Mouse (Mus musculus): ENCODE results near the gene Tnfrsf25.
A peak's percentile ranks its signal among the peaks of the same experiment; 100 is the strongest.

Gene Tnfrsf25

DNA sequence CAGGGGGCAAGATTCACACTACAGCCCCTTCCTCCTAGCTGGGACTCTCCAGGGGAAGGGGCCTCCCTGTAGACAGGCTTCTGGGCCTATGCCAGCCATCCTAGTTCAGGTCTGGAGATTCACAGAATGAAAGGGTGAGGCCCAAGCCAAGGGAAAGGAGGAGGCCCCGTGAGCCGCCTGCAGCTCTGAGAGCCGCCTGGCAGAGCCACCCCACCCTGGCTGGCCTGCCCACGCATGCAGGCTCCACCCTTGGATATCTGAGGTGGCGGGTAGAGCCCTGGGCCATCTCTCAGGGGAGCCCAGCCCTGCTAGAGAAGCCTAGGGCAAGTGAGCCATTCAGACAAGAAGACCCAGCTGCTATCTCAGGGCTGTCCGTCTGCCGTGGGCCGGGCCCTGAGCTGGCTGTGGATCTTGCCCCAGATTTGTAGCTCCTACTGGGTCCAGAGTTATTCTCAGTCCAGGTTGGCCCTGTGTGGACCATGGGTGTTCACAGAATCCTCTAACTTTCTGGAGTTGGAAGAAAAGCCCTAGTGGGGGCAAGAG lies 22.9 kb upstream of the Tnfrsf25 start:
- peak; percentile 22 for DNase-seq (ENCODE audit: low read depth, low spot score)

DNA sequence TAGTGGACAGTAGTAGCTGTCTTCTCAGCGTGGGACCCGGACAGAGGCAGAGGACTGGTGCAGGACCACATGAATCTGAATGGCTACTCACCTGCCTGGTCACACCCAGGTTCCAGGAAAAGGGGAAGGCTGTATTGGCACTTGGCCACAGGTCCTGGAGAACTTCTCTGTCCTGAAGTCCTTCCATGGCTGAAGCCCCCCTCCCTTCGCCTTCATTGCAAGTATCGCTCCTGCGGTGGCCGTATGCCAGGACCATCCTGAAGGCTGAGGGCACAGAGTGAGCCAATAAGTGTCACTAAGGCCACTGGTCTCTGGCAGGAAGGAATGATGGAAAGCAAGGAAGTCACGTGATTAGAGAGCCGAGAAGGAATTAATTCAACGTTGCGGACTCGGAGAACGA lies 21.5 kb upstream of the Tnfrsf25 start:
- DNase-seq (ENCODE audit: low read depth, low spot score): no peak

DNA sequence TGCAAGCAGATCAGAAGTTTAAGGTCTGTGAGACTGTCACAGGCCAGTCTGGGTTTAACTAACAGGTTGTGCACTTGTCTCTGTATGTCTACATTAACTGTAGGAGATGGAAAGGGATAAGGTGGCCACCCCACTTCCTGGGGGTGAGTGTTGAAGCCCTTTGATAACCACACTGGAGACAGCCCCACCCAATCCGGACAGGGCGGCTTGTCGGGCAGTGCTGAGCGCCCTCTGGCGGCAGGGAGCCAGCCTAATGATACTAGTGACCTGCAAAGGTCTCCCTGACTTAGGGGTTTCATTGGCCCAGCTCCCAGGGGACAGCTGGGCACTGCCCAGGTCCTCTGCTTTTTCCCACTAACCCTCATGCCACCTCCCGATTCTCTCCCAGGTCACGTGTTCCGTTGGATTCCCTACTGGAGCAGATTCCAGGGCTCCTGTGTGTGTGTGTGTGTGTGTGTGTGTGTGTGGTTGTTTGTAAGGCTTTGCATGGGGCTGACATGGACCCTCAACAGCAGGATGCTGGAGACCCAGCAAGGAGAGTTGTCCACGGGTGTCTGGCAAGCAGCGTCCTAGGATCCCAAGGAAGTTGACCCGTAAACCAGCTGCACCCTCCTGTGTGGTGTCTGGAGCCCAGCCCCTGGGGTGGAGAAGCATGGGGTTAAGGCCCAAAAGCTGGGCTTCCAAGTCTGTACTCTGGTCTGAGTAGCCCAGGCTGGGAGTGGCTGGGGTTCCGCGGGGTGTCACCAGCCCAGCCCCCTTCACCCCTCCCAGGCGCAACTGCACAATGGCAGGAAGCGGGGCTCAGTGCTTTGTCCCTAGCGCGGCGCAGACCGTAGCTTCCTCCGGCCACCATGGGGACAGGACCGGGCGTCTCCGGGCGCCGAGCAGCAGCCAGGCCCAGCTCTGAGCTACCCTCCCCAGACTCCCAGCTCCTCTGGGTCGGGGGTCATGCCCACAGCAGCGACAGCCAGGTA lies 19.5 kb upstream of the Tnfrsf25 start:
- DNase-seq (ENCODE audit: low read depth, low spot score): peak; percentile 85

DNA sequence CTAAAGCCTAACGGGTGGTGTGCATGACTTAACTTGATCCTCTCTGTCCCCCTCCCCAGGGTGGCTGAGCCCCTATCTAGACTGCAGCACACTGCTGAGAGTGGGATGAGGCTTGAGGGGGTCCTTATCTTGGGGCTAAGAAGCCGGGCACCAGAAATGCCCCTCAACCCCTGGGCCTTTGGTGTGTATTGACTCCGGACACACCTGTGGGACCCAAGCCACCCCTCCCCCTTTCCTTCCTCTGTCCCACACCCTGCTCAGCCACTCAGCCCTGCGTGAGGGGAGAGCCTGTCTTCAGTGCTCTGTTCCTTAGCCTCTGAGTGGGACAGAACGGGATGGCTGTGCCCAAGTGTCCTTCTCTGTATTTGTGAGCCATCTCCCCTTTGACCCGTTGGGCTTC lies 18.8 kb upstream of the Tnfrsf25 start:
- DNase-seq (ENCODE audit: low read depth, low spot score): no peak

DNA sequence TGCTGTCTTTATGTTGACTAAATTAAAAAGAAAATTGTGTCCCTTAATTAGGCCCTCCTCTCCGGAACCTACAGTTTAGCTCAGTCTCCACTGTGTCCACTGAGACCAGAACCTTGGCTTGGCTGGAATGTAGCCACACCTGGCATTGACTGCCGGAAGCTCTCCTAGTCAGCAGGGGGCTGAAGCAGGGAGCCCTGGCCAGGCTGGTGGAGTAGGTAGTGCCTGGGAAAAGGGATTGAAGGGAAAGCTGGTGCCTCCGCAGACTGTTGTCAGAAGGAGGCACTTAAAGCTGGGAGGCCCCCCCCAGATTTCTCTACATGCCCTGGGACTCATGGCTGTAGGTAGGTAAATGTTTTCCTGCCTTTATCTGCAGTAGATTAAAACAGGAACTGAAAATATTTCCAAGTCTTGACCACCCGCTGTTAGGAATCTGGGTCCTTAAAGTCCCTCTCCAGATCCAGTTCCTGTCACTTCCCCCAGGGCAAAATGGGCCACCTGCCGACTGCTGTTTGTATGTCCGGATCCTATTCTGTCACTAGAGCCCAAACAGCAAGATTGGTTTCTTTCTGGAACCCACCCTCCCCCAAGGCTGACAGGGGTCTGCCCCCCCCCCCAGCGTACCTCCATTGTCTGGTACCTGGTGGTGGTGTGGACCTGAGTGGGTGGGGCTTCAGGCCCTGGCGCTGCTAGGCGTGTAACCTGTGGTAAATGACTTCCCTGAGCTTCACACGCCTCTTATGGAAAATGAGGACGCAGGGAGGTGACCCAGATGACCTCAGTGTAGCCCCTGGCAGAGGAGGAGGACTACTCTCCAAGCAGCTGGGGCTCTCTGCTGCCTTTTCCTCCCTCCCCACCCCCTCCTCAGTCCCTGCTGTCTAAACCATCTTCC lies 17.6 kb upstream of the Tnfrsf25 start:
- no peak for DNase-seq (ENCODE audit: low read depth, low spot score)

DNA sequence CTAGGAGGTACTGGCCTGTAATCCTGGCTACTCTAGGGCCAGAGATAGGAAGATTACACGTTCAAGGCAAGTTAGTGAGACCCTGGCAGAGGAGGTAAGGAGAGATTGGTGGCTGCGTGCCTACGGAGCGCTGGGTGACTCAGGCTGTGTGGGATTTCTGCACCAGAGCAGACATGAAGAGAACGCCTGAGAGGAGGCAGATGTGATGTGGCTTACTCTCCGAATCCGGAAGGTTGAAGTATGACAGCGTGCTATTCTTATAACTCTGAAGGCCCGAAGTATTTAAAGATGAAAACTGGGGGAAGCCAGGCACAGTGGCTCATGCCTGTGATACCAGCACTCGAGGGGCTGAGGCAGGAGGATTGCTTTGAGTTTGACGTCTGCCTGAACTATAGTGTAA lies 15.2 kb upstream of the Tnfrsf25 start:
- no peak for DNase-seq (ENCODE audit: low read depth, low spot score)

DNA sequence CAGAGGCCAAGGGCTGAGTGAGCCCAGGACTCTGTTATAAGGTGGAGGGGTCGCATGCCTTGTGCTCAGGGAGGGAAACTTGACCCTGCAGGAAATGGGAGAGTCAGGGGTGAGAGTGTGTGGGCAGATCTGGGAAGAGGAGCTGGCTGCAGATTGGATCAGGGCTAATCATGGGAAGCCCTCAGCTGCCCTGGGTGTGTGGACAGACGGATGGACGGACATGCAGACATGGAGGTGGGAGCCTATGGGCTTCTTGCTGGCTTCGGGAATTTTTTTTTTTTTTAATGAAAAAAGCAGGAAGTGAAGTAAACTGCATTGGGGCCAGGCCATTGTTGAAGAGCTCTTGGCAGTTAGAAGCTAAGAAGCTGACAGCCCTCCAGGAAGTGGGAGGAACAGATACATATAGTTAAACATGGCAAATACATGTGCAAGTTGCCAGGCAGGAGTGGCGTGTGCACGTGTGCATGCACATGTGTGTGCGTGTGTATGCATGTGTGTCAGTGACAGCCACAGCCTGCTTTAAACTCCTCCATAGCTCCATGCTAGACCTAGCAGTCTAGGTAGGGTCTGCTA lies 14.6 kb upstream of the Tnfrsf25 start:
- DNase-seq (ENCODE audit: low read depth, low spot score): no peak

DNA sequence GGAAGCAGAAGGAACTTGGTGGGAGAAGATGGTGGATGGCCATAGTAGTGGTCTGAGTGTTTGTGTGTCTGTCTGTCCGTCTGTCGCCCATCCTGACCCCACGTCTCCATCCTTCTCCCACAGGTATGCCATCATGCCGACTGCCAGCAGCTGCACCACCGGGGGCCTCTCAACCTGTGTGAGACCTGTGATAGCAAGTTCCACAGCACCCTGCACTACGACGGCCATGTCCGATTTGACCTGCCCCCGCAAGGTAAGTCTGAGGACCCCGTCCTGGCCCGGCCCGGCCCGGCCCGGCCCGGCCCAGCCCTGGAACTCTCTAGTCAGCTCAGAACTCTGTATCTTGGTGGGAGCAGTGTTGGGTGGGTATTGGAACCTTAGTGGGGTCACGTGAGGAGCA lies 13.8 kb upstream of the Tnfrsf25 start:
- DNase-seq (ENCODE audit: low read depth, low spot score): no peak

DNA sequence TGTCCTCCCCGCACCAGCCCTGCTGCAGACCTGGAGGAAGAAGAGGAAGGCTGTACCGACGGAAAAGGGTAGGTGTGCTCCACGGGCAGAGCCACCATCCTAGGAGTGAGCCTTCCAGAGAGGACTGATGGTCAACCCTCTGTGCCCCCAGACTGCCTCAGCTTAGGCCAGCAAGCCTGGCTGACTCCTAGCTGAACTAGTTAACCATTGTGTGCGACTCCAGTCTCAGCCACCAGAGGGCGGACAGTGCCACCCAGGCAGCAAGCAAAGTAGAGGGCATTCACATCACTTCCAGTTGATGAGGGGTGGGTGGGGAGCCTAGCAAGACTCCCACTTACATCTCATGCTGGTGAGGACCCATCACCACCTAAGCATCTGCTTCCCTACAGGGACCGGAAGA lies 12.7 kb upstream of the Tnfrsf25 start:
- peak; percentile 75 for DNase-seq (ENCODE audit: low read depth, low spot score)

DNA sequence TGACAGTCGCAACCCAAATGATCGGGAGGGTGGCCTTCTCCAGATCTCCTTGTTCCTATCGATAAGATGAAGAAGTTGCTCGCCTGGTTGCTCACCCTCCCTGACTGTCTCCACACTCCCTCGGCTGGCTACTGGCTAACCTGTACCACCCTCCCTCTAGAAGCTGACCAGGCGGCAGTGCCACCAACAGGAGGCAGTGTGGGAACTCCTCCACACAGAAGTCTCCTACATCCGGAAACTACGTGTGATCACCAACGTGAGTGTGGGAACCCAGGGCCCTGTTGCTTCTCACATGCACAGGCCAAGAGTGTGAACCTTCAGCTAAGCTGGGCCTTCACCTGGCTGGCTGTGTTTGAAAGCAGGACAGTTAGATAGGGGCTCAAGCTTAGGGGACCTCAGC lies 9.0 kb upstream of the Tnfrsf25 start:
- DNase-seq (ENCODE audit: low read depth, low spot score): no peak

DNA sequence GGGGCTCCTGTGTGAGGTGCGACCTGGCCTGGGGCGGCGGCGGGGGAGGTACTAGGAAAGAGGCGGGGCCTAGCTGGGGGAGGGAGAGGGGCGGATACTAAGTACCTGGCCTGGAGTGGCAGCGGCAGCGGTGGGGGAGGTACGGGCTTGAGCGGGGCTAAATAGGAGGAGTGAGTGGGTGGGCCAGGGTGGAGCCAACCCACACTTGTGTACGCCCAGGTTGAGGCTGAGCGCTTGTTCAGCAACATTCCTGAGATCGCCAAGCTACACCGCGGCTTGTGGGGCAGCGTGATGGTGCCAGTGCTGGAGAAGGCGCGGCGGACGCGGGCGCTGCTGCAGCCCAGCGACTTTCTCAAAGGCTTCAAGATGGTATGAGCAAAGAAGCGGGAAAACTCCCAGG lies 8.2 kb upstream of the Tnfrsf25 start:
- peak; percentile 52 for DNase-seq (ENCODE audit: low read depth, low spot score)

DNA sequence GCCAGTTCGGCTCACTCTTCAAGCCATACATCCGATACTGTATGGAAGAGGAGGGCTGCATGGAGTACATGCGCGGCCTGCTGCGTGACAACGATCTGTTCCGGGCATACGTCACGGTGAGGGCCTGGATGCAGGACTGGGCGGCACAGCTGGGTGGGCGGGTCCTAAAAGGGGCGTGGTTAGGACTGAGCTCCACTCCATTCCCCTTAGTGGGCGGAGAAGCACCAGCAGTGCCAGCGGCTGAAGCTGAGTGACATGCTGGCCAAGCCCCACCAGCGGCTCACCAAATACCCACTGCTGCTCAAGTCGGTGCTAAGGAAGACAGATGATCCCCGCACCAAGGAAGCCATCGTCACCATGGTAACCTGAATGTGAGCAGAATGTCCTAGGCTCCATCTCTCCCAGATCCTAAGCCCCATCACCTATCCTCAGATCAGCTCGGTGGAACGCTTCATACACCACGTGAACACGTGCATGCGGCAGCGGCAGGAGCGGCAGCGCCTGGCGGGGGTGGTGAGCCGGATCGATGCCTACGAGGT lies 7.7 kb upstream of the Tnfrsf25 start:
- DNase-seq (ENCODE audit: low read depth, low spot score): peak; percentile 47

DNA sequence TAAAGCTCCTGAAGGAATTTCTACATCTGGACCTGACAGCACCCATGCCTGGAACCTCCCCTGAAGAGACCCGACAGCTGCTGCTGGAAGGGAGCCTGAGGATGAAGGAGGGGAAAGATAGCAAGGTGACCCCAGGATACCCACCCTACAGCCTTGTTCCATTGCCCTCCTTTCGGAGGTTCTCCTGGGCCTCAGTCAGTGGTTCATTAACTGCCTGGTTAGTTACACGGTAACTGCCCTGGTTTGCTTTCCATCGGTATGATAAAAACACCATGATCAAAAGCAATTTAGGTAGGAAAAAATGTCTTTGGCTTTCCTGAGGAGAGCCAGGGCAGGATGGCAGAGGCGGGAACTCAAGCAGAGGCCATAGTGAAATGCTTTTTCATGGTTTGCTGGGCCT lies 7.1 kb upstream of the Tnfrsf25 start:
- DNase-seq (ENCODE audit: low read depth, low spot score): no peak

DNA sequence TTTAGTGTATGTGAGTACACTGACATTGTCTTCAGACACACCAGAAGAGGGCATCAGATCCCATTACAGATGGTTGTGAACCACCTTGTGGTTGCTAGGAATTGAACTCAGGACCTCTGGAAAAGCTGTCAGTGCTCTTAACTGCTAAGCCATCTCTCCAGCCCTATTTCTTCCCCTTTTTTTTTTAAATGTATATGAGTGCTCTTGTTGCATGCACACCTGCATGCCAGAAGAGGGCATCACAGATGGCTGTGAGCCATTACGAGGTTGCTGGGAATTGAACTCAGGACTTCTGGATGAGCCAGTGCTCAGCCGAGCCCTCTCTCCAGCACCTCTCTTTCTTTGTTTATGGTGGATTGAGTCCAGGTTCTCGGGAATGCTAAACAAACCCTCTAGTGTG lies 6.2 kb upstream of the Tnfrsf25 start:
- DNase-seq (ENCODE audit: low read depth, low spot score): no peak

DNA sequence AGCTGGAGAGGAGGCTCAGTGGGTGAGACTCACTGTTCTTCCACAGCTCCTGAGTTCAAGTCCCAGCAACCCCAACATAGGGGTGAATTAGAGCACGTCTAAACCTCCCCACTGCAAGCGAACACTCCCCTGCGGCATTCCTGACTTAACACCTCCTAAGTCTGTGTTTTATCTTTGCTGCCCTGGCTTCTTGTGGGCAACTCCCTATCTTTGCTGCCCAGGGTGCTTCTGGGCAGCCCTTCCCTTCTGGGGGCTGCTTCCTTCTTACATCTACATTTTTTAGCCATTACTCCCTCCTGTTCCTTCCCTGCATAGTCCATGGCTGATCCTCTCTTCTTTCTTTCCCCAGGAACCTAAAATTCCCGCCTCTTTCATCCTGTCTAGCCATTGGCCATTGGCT lies 5.0 kb upstream of the Tnfrsf25 start:
- no peak for DNase-seq (ENCODE audit: low read depth, low spot score)

DNA sequence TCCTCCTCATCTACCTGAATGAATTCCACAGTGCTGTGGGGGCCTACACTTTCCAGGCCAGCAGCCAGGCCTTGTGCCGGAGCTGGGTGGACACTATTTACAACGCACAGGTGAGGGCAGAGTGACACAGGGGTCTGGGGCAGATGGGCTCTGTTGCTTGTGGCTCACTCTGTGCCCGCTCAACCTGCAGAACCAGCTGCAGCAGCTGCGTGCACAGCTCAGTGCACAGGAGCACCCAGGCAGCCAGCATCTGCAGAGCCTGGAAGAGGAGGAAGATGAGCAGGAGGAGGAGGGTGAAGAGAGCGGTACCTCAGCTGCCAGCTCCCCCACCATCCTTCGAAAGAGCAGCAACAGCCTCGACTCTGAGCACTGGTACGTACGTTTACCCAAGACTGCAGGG lies 3.4 kb upstream of the Tnfrsf25 start:
- DNase-seq (ENCODE audit: low read depth, low spot score): no peak

DNA sequence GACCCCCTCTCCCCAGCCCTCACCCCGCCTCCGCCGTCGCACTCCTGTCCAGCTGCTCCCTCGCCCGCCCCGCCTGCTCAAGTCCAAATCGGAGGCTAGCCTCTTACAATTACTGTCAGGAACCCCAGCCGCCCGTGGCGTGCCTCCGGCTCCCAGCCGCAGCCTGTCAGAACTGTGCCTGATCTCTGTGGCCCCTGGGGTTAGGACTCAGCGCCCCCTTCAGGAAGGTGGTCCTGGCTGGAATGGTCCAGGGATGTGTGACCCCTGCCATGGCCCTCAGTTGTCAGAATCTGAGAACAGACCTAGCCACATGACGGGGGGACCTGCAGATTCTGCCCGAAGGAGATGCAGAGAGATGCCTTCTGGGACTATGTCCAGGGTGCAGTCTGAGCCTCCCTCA lies 1.7 kb upstream of the Tnfrsf25 start:
- no peak for DNase-seq (ENCODE audit: low read depth, low spot score)

DNA sequence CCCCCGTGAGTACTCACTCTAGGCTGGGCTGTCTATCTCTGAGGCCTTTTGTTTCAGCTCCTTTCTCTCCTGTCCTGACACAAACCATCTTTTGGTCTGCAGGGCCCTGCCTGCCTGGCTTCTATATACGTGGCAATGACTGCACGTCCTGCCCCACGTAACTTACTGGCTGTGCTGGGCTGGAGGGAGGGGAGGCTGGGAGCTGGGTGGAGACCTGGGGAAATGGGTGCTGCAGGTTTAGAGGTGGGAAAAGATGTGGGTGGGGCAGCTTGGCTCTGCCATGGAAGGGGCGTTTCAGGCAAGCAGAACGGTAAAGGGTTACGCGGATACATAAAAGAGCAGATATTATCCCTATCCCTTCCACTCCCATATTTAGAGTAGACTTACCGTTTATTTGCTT lies 1.8 kb downstream of the Tnfrsf25 start:
- no peak for DNase-seq (ENCODE audit: low read depth, low spot score)

DNA sequence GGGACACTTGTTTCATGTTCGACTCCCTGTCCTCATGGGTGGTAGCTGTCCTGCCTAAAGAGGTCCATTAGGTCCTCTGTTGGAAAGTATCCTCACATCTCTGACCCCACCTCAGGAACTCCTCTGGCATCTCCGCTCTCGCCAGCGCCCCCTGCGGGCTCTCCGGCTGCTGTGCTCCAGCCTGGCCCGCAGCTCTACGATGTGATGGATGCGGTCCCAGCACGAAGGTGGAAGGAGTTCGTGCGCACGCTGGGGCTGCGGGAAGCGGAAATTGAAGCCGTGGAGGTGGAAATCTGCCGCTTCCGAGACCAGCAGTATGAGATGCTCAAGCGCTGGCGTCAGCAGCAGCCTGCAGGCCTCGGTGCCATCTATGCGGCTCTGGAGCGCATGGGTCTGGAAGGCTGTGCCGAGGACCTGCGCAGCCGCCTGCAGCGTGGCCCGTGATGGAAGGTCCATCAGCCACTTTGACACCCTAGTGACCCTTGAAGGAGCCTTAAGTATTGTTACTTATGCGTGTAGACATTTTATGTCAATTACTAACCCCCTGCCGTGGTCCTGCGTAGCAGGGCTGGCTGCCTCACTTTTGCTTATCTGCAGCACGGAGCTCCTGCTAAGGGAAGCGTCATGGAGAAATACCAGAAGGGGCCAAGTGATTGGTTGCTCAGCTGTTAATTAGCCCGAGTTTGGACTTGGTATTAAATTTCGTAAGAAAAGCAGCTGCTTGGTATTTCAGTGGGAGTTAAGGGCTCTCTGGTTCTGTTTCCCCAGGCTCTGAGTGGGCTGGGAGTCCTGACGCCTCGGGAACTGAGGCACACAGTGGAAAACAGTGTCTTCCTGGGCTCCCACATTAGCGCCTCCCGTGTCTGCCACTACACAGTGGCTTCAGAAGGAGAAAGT lies 3.9 kb downstream of the Tnfrsf25 start:
- peak; percentile 62 for DNase-seq (ENCODE audit: low read depth, low spot score)

DNA sequence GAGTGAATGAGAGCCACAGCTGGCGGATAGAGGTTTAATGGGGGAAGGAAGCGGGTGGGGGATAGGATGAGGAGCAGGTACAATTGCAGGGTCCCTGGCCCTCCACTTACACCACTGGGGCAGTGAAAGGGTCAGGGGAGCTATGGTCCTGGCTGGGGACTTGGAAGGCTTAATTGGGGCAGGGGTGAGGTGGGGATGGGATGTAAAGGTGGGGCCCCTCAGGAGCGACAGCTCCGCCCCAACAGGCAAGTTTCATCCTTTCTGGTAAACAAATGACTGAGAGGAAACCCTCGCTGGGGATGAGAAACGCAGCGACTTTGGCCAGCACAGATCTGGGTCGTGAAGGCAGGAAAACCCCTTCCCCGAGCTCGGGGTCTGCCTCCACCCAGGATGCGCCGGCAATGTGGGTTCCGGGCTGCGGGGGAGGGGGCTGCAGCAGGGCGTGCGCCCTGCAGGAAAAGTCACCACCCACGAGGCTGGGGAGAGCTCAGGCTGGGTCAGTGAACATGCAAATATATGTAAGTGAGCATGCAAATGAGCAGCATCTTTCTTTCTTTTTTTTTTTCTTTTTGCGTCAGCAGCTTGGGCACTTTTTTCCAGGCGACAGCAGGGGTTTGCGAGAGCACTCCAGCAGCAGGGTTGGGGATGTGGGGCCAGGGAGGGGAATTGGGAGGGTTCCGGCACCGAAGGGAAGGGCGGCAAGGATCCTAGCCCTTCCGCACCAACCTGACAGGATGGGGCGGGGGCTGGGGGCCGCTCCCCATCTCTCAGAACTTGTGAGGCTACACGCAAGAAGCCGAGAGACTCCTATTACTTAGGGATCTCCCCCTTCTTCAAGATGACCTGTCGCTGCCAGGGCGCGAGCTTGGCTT lies 4.8 kb downstream of the Tnfrsf25 start:
- DNase-seq (ENCODE audit: low read depth, low spot score): peak; percentile 92
